Mouse (Mus musculus) E14TG2a.4 (cell line): ENCODE measurements around the gene Ttc19.

Experiments used
- CTCF ChIP-seq: conservative IDR thresholded peaks from 2 replicates; pipeline ENCODE4 v1.5.1; 2014; ENCODE audit warnings: low read length
- NANOG ChIP-seq: IDR thresholded peaks from 2 replicates; pipeline ENCODE4 v1.6.1; 2014; ENCODE audit warnings: borderline replicate concordance, low read length, mixed read lengths
- POU5F1 ChIP-seq: IDR thresholded peaks from 2 replicates; pipeline ENCODE4 v1.6.1; 2014; ENCODE audit warnings: low read length, borderline replicate concordance

GRCm38 (mm10) chr11:62251047-62251446, 30.2 kb upstream of the Ttc19 start:
- TF ChIP-seq CTCF (no peak), NANOG (no peak), POU5F1 (no peak)
